9 mouse cellular contexts compared by ENCODE assay signal in genomic region chr12:100778276-100778933, GRCm38 (mm10). TPM values are rescaled to one million over a fixed set of nuclear protein-coding genes. Genes with fewer than 3 reads are reported as not detected.
A peak's percentile ranks its signal among the peaks of the same experiment; 100 is the strongest.
DNase-seq lines count a peak whose midpoint lies in the region; ATAC-seq and TF ChIP-seq lines count a peak whose summit lies in the region.
"Had no signal": no experiment of that assay in that cellular context is flagged by ENCODE, and none has a peak within 500 bp of the region (broad histone marks: within the 10 kb centered on the region; RNA-seq: fewer than 3 reads in every experiment).

No protein-coding gene starts in this region.

- H3K9ac ChIP-seq in hindbrain, embryonic 14.5 days, result no peak overlapping the region
- H3K9ac ChIP-seq: liver, embryonic 14.5 days had no signal

- H3K9me3 ChIP-seq in hindbrain, embryonic 14.5 days (ENCODE audit: control insufficient read depth, low read length), result no peaks in the 10 kb centered on the region

- H3K4me1 ChIP-seq in cortical plate, adult 2 months (ENCODE audit: control insufficient read depth, insufficient read depth, low read length), result peaks cover 7% of the 10 kb centered on the region
- H3K4me1 ChIP-seq in hindbrain, embryonic 14.5 days (replicated peaks; ENCODE audit: control insufficient read depth, insufficient read depth, low read length), result no peaks in the 10 kb centered on the region

- TF ChIP-seq POLR2A in cortical plate, adult 2 months (IDR thresholded peaks at IDR 0.05; ENCODE audit: extremely low read depth, insufficient read depth, low read length), result no peak

- no peaks in the 10 kb centered on the region for H3K27me3 ChIP-seq in hindbrain, embryonic 14.5 days (ENCODE audit: control insufficient read depth, insufficient read depth, low read length)

- peak overlapping the region; percentile 48 for H3K4me3 ChIP-seq in left cerebral cortex, adult 2 months
- H3K4me3 ChIP-seq in cortical plate, adult 2 months (ENCODE audit: insufficient read depth, low read length), result peak overlapping the region; percentile 28; the same call in 1 of the 2 replicates
- no peak overlapping the region for H3K4me3 ChIP-seq in hindbrain, embryonic 14.5 days (replicated peaks; ENCODE audit: low read length)

- WGBS in hindbrain, embryonic 14.5 days, result 80% methylated on average over 10 of the region's 10 CpGs

- TF ChIP-seq CTCF in left cerebral cortex, adult 2 months (IDR thresholded peaks at IDR 0.05), result no peak
- no peak for TF ChIP-seq CTCF in cortical plate, adult 2 months (IDR thresholded peaks at IDR 0.05; ENCODE audit: extremely low read depth, insufficient read depth, low read length)

- no peak for ATAC-seq in hindbrain, embryonic 14.5 days (ENCODE audit: low FRiP score)
- peak; percentile 33 for ATAC-seq in monocyte, adult 5-6 weeks (replicated peaks; ENCODE audit: insufficient number of reproducible peaks, low FRiP score, low TSS enrichment, poor library complexity, severe bottlenecking)

- DNase-seq in left cerebral cortex, adult 2 months (ENCODE audit: extremely low spot score in 1 of 2, low spot score in 2 of 2), result no peak
- DNase-seq in left cerebral cortex, adult 18-20 months (ENCODE audit: low spot score in 2 of 2), result no peak
- no peak for DNase-seq in hindbrain, embryonic 14.5 days (ENCODE audit: low spot score)
- DNase-seq in frontal cortex, postnatal 14 days (ENCODE audit: low spot score in 2 of 2), result no peak
- DNase-seq in ovary, adult 18-20 months (ENCODE audit: low spot score), result no peak
- no peak for DNase-seq in yolk sac, embryonic 10.5 days (ENCODE audit: low spot score)

- peak overlapping the region; percentile 92 for H3K27ac ChIP-seq in left cerebral cortex, adult 2 months
- H3K27ac ChIP-seq in cortical plate, adult 2 months (ENCODE audit: insufficient read depth, low read length), result peak overlapping the region; percentile 48; the same call in 1 of the 2 replicates
- H3K27ac ChIP-seq in hindbrain, embryonic 14.5 days, result peak overlapping the region; percentile 69; the same call in 1 of the 2 replicates
- H3K27ac ChIP-seq: liver, embryonic 14.5 days had no signal

- intact Hi-C loops in left cerebral cortex, adult 2 months (cut with DNase I), result loop anchor here (2.0 to 5.0 kb wide), 2 partner anchors 54 to 59 kb away; no protein-coding TSS in a partner anchor

- peak overlapping the region; percentile 37; the same call in 1 of the 2 replicates for H3K4me2 ChIP-seq in hindbrain, embryonic 14.5 days (replicated peaks)

- H3K36me3 ChIP-seq in hindbrain, embryonic 14.5 days (replicated peaks; ENCODE audit: control insufficient read depth, insufficient read depth), result no peaks in the 10 kb centered on the region

RNA-seq across cellular contexts. Expression of gene Dglucy, which starts 0.5 kb away (rescaled TPM):
- total RNA-seq in left cerebral cortex, adult 2 months (2021), result 10 to 100 TPM in 1 of 2 experiments, 1 to 10 TPM in 1; 9.4 to 10.2 TPM
- total RNA-seq in left cerebral cortex, adult 18-20 months (2021), result 10 to 100 TPM in 1 of 2 experiments, 1 to 10 TPM in 1; 9.0 to 13.0 TPM
- polyA plus RNA-seq in cortical plate, adult 2 months (2012; rRNA removed), result 8.0 and 8.2 TPM in 2 replicates
- polyA plus RNA-seq in hindbrain, embryonic 14.5 days (2014; fragmentation: Nextera tagmentation; extraction: Ambion mirVana), result 3.2 and 3.6 TPM in 2 replicates
- total RNA-seq in monocyte, adult 5-6 weeks (2017), result 14.6 to 22.5 TPM (median 22.4 TPM) in 3 replicates

RNA-seq across cellular contexts. Expression of gene Rps6ka5, which starts 51.6 kb away (rescaled TPM):
- 10 to 100 TPM; 21.4 to 23.1 TPM for total RNA-seq in left cerebral cortex, adult 2 months (2021)
- 10 to 100 TPM; 22.8 to 27.7 TPM for total RNA-seq in left cerebral cortex, adult 18-20 months (2021)
- 9.5 and 10.8 TPM in 2 replicates for polyA plus RNA-seq in cortical plate, adult 2 months (2012; rRNA removed)
- 6.3 and 7.2 TPM in 2 replicates for polyA plus RNA-seq in hindbrain, embryonic 14.5 days (2014; fragmentation: Nextera tagmentation; extraction: Ambion mirVana)
- 23.7 to 25.8 TPM (median 25.6 TPM) in 3 replicates for total RNA-seq in monocyte, adult 5-6 weeks (2017)
